Mouse (Mus musculus) testis, adult 2 months (tissue): ENCODE results near the gene Anxa5.

ENCODE experiments used
- CTCF ChIP-seq: fragments of 200-500 bp; IDR thresholded peaks from 2 replicates; pipeline ENCODE4 v1.5.1; 2012; ENCODE audit warnings: low read depth, mild to moderate bottlenecking, inconsistent platforms, low read length, moderate library complexity; ENCODE audit not compliant: control insufficient read depth, insufficient read depth, insufficient replicate concordance
- POLR2A ChIP-seq: fragments of 200-500 bp; IDR thresholded peaks from 2 replicates; pipeline ENCODE4 v1.6.1; 2012; ENCODE audit warnings: low read depth, mild to moderate bottlenecking, inconsistent platforms, low read length, moderate library complexity; ENCODE audit not compliant: control insufficient read depth

DNA sequence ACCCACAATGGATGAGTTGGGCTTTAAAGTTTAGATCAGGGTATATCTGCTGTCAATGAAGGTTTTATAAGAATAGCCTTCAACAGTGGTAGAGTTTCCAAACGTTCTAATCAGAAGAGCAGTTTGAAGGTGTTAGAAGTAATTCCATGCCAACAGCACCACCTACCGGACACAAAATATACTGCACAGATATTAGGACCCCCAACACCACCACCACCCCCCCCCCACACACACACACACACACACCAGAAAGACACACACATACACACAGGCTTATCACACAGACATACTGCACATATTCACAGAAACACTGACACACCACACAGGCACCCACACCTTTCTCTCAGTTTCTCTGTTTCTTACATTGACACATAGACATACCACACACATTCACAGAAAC, 33.3 kb downstream of the Anxa5 start:
- TF ChIP-seq CTCF (peak; percentile 15; the same call in 1 of the 2 replicates), POLR2A (no peak)
